Mouse (Mus musculus): Measurements from ENCODE around the gene Fer1l4.

The Fer1l4 gene

GRCm38 (mm10) chr2:156052816-156053215 lies at the start of gene Fer1l4:
TSS of gene Fer1l4 (minus strand) at chr2:156052947.
- no peak for DNase-seq (ENCODE audit: low spot score in 2 of 2)

- DNase-seq (ENCODE audit: low spot score in 2 of 2): no peak
These were observed 39.2 kb upstream of the Fer1l4 start for GRCm38 (mm10) chr2:156091926-156092325.

- DNase-seq (ENCODE audit: low spot score in 2 of 2): no peak
These were observed 37.1 kb upstream of the Fer1l4 start for GRCm38 (mm10) chr2:156089799-156090198.

GRCm38 (mm10) chr2:156087391-156088110 lies 34.8 kb upstream of the Fer1l4 start:
- DNase-seq (ENCODE audit: low spot score in 2 of 2): no peak

- no peak for DNase-seq (ENCODE audit: low spot score in 2 of 2)
These were observed 31.8 kb upstream of the Fer1l4 start for GRCm38 (mm10) chr2:156084541-156084940.

GRCm38 (mm10) chr2:156080391-156080790 lies 27.6 kb upstream of the Fer1l4 start:
- DNase-seq (ENCODE audit: low spot score in 2 of 2): no peak

- no peak for DNase-seq (ENCODE audit: low spot score in 2 of 2)
These were observed 26.9 kb upstream of the Fer1l4 start for GRCm38 (mm10) chr2:156079674-156080073.

GRCm38 (mm10) chr2:156079183-156079560 lies 26.4 kb upstream of the Fer1l4 start:
- DNase-seq (ENCODE audit: low spot score in 2 of 2): no peak

- no peak for DNase-seq (ENCODE audit: low spot score in 2 of 2)
These were observed 25.9 kb upstream of the Fer1l4 start for GRCm38 (mm10) chr2:156078421-156079182.

- no peak for DNase-seq (ENCODE audit: low spot score in 2 of 2)
These were observed 24.7 kb upstream of the Fer1l4 start for GRCm38 (mm10) chr2:156077461-156077860.

- DNase-seq (ENCODE audit: low spot score in 2 of 2): no peak
These were observed 21.0 kb upstream of the Fer1l4 start for GRCm38 (mm10) chr2:156073725-156074124.

GRCm38 (mm10) chr2:156071236-156071635 lies 18.5 kb upstream of the Fer1l4 start:
- no peak for DNase-seq (ENCODE audit: low spot score in 2 of 2)

GRCm38 (mm10) chr2:156067916-156068315 lies 15.2 kb upstream of the Fer1l4 start:
- no peak for DNase-seq (ENCODE audit: low spot score in 2 of 2)

GRCm38 (mm10) chr2:156066126-156066525 lies 13.4 kb upstream of the Fer1l4 start:
- DNase-seq (ENCODE audit: low spot score in 2 of 2): no peak

GRCm38 (mm10) chr2:156065099-156066041 lies 12.6 kb upstream of the Fer1l4 start, which contains the start of gene Spag4:
TSS of gene Spag4 (plus strand) at chr2:156065175.
- DNase-seq (ENCODE audit: low spot score in 2 of 2): peak; percentile 49 to 70

GRCm38 (mm10) chr2:156047929-156048328 lies 4.8 kb downstream of the Fer1l4 start:
- DNase-seq (ENCODE audit: low spot score in 2 of 2): no peak

- no peak for DNase-seq (ENCODE audit: low spot score in 2 of 2)
These were observed 9.8 kb downstream of the Fer1l4 start for GRCm38 (mm10) chr2:156042903-156043302.

GRCm38 (mm10) chr2:156039390-156039789 lies 13.4 kb downstream of the Fer1l4 start:
- DNase-seq (ENCODE audit: low spot score in 2 of 2): no peak

GRCm38 (mm10) chr2:156025482-156025881 lies 27.3 kb downstream of the Fer1l4 start:
- no peak for DNase-seq (ENCODE audit: low spot score in 2 of 2)

GRCm38 (mm10) chr2:156021765-156022164 lies 31.0 kb downstream of the Fer1l4 start:
- no peak for DNase-seq (ENCODE audit: low spot score in 2 of 2)

GRCm38 (mm10) chr2:156021219-156021618 lies 31.5 kb downstream of the Fer1l4 start:
- no peak for DNase-seq (ENCODE audit: low spot score in 2 of 2)

- no peak for DNase-seq (ENCODE audit: low spot score in 2 of 2)
These were observed 34.6 kb downstream of the Fer1l4 start for GRCm38 (mm10) chr2:156018106-156018505.
